Mouse (Mus musculus): ENCODE measurements around the gene Cdadc1.

- TF ChIP-seq CTCF (IDR thresholded peaks at IDR 0.05; ENCODE audit: low read depth) (peak; percentile 79), EP300 (optimal IDR thresholded peaks at IDR 0.05) (no peak)
Measured at GRCm38 (mm10) chr14:59625158-59625805, 27.5 kb upstream of the Cdadc1 start, which contains the start of gene Shisa2.

Data from stomach, postnatal 0 days (tissue).